Mouse (Mus musculus) regulatory T cell (primary cell): ENCODE results near the gene Neu1.
"Not testable (repeated sequence)": the region's sequence is repeated elsewhere in the genome, so short reads cannot be mapped to it uniquely, and the experiment has no call there.

Experiments
- in situ Hi-C: fragments of 300-600 bp; cut with MboI, MseI; formaldehyde crosslinking; loops from one replicate; pipeline ENCODE4 v1.15.1; 2025; ENCODE audit warnings: high pct_unique_total_duplicates

The Neu1 gene

GRCm38 (mm10) chr17:34964640-34965049 is 33.6 kb downstream of the Neu1 start:
- in situ Hi-C loops = no loop called here

- in situ Hi-C loops = no loop called here
Measured at GRCm38 (mm10) chr17:34965627-34966026, 34.6 kb downstream of the Neu1 start.

GRCm38 (mm10) chr17:34969822-34970221 is 38.8 kb downstream of the Neu1 start, which contains the start of gene Gm20481:
Gm20481 (plus strand) TSS chr17:34969912.
- in situ Hi-C loops = not testable (repeated sequence)

GRCm38 (mm10) chr17:34970850-34971249 is 39.8 kb downstream of the Neu1 start:
- in situ Hi-C loops = not testable (repeated sequence)

- in situ Hi-C loops = not testable (repeated sequence)
Measured at GRCm38 (mm10) chr17:34971694-34972068, 40.6 kb downstream of the Neu1 start.

GRCm38 (mm10) chr17:34972069-34972749 is 41.2 kb downstream of the Neu1 start, which contains the start of the genes Hspa1a and Hspa1l:
Hspa1a (minus strand) TSS chr17:34972156.
Hspa1l (plus strand) TSS chr17:34972703.
- in situ Hi-C loops = not testable (repeated sequence)

- in situ Hi-C loops = no loop called here
Measured at GRCm38 (mm10) chr17:34975581-34976492, 44.8 kb downstream of the Neu1 start.

GRCm38 (mm10) chr17:34977000-34977399 is 45.9 kb downstream of the Neu1 start:
- in situ Hi-C loops = no loop called here

GRCm38 (mm10) chr17:34978239-34978638 is 47.2 kb downstream of the Neu1 start:
- in situ Hi-C loops = no loop called here

GRCm38 (mm10) chr17:34979631-34980030 is 48.6 kb downstream of the Neu1 start:
- in situ Hi-C loops = loop anchor here (5.0 kb wide), 1 partner anchor 32 kb away; no protein-coding TSS in a partner anchor

- in situ Hi-C loops = loop anchor here (5.0 kb wide), 1 partner anchor 33 kb away; no protein-coding TSS in a partner anchor
Measured at GRCm38 (mm10) chr17:34980655-34981054, 49.6 kb downstream of the Neu1 start.

- in situ Hi-C loops = loop anchor here (5.0 kb wide), 1 partner anchor 34 kb away; no protein-coding TSS in a partner anchor
Measured at GRCm38 (mm10) chr17:34981690-34982180, 50.7 kb downstream of the Neu1 start, which contains the start of gene Lsm2. Lsm2 (plus strand) TSS chr17:34981862.

- in situ Hi-C loops = loop anchor here (5.0 kb wide), 1 partner anchor 35 kb away; no protein-coding TSS in a partner anchor
Measured at GRCm38 (mm10) chr17:34982328-34982727, 51.3 kb downstream of the Neu1 start.

- in situ Hi-C loops = loop anchor here (5.0 kb wide), 1 partner anchor 37 kb away; no protein-coding TSS in a partner anchor
Measured at GRCm38 (mm10) chr17:34984218-34984617, 53.2 kb downstream of the Neu1 start.
